8 mouse cellular contexts compared by ENCODE assay signal in the genomic region with DNA sequence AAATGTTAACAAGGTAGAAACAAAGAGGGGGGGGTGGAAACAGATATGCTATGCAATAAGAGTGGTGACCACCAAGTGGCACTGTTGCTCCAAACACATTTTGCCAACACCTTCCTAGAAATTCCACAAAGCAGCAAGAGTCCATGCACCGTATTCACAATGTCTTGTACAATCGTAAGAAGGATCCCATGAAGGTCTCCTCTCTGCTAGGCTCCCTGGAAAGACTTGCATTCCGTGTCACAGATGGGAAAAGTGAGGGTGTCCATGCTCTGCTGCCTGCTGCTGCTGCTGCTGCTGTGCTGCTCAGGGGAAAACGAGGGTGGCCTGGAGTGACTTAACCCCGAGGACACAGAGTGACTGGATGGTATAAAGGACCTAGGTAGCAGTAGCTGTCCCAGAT. TPM values are rescaled to one million over a fixed set of nuclear protein-coding genes. Genes with fewer than 3 reads are reported as not detected.
DNase-seq lines count a peak whose midpoint lies in the region; ATAC-seq and TF ChIP-seq lines count a peak whose summit lies in the region.

No protein-coding gene starts in this region.

- no peak for ATAC-seq in heart, embryonic 15.5 days (replicated peaks; ENCODE audit: insufficient number of reproducible peaks, insufficient read depth, low FRiP score, low read depth)
- no peak for ATAC-seq in midbrain, embryonic 11.5 days (ENCODE audit: low FRiP score)
- ATAC-seq in megakaryocyte, adult 5-6 weeks (ENCODE audit: poor library complexity, severe bottlenecking): no peak

- peak; percentile 76 for TF ChIP-seq CTCF in left cerebral cortex, adult 2 months (IDR thresholded peaks at IDR 0.05)
- TF ChIP-seq CTCF in thymus, adult 2 months (IDR thresholded peaks at IDR 0.05; ENCODE audit: borderline replicate concordance, control insufficient read depth, extremely low read depth, insufficient read depth, low read length, poor library complexity): no peak

- intact Hi-C loops in left cerebral cortex, adult 2 months (cut with DNase I): loop anchor here (2.0 to 5.0 kb wide), 3 partner anchors 69 to 588 kb away; no protein-coding TSS in a partner anchor

- no peaks in the 10 kb centered on the region for H3K9me3 ChIP-seq in heart, embryonic 15.5 days (replicated peaks)
- H3K9me3 ChIP-seq in midbrain, embryonic 11.5 days (ENCODE audit: control insufficient read depth, low read length): no peaks in the 10 kb centered on the region

- H3K9ac ChIP-seq in heart, embryonic 15.5 days: peak overlapping the region; percentile 35; the same call in 1 of the 2 replicates
- H3K9ac ChIP-seq in midbrain, embryonic 11.5 days (ENCODE audit: low read length): peak overlapping the region; percentile 45

- DNase-seq in left cerebral cortex, adult 2 months (ENCODE audit: extremely low spot score in 1 of 2, low spot score in 2 of 2): peak; percentile 39 to 45
- DNase-seq in left cerebral cortex, adult 8-10 months (ENCODE audit: low spot score in 2 of 2): no peak
- peak; percentile 76 to 79 for DNase-seq in cerebellum, postnatal 10 days
- peak; percentile 72 to 73 for DNase-seq in kidney, postnatal 4 days
- DNase-seq in midbrain, embryonic 11.5 days (ENCODE audit: low spot score, missing footprints): peak; percentile 90
- DNase-seq in thymus, adult 2 months: no peak

- H3K4me2 ChIP-seq in heart, embryonic 15.5 days: peak overlapping the region; percentile 58
- no peak overlapping the region for H3K4me2 ChIP-seq in midbrain, embryonic 11.5 days

- H3K27me3 ChIP-seq in heart, embryonic 15.5 days: no peaks in the 10 kb centered on the region
- no peaks in the 10 kb centered on the region for H3K27me3 ChIP-seq in midbrain, embryonic 11.5 days (ENCODE audit: control insufficient read depth, insufficient read depth, low read length)
- no peaks in the 10 kb centered on the region for H3K27me3 ChIP-seq in thymus, adult 2 months (ENCODE audit: control insufficient read depth, insufficient read depth, low read length)

- no peak overlapping the region for H3K4me3 ChIP-seq in left cerebral cortex, adult 2 months
- 0 out of 2 replicates have a peak overlapping the region, but pooled peaks have one; percentile 22 for H3K4me3 ChIP-seq in heart, embryonic 15.5 days
- no peak overlapping the region for H3K4me3 ChIP-seq in midbrain, embryonic 11.5 days (ENCODE audit: low read depth, low read length)
- no peak overlapping the region for H3K4me3 ChIP-seq in thymus, adult 2 months (ENCODE audit: control insufficient read depth, insufficient read depth, low read length)

- H3K36me3 ChIP-seq in heart, embryonic 15.5 days: no peaks in the 10 kb centered on the region
- H3K36me3 ChIP-seq in midbrain, embryonic 11.5 days (ENCODE audit: control insufficient read depth, insufficient read depth, low read length): no peaks in the 10 kb centered on the region
- no peaks in the 10 kb centered on the region for H3K36me3 ChIP-seq in thymus, adult 2 months (ENCODE audit: control insufficient read depth, insufficient read depth, low read length)

- H3K27ac ChIP-seq in left cerebral cortex, adult 2 months: no peak overlapping the region
- H3K27ac ChIP-seq in heart, embryonic 15.5 days: no peak overlapping the region
- no peak overlapping the region for H3K27ac ChIP-seq in midbrain, embryonic 11.5 days (ENCODE audit: low read depth, low read length)
- no peak overlapping the region for H3K27ac ChIP-seq in thymus, adult 2 months (ENCODE audit: control insufficient read depth, insufficient read depth, low read length)

- 9% methylated on average over 5 of the region's 5 CpGs for WGBS in heart, embryonic 15.5 days
- 26% methylated on average over 5 of the region's 5 CpGs for WGBS in midbrain, embryonic 11.5 days
- WGBS in thymus, adult 2 months: 16% methylated on average over 5 of the region's 5 CpGs

- peaks cover 3% of the 10 kb centered on the region; the same call in 1 of the 2 replicates for H3K4me1 ChIP-seq in heart, embryonic 15.5 days (replicated peaks)
- no peaks in the 10 kb centered on the region for H3K4me1 ChIP-seq in midbrain, embryonic 11.5 days (ENCODE audit: control insufficient read depth, insufficient read depth, low read length)
- H3K4me1 ChIP-seq in thymus, adult 2 months (replicated peaks; ENCODE audit: control insufficient read depth, insufficient read depth, low read length): no peaks in the 10 kb centered on the region

- no peak for TF ChIP-seq POLR2A in thymus, adult 2 months (IDR thresholded peaks at IDR 0.05; ENCODE audit: control insufficient read depth, extremely low read depth, insufficient read depth, low read length, poor library complexity)

RNA-seq across cellular contexts. Expression of gene Dhrs7c, which starts 21.6 kb away (rescaled TPM):
- under 1 TPM in 1 of 2 experiments, not detected in 1; 0.32 TPM for total RNA-seq in left cerebral cortex, adult 2 months (2021)
- total RNA-seq in left cerebral cortex, adult 8-10 months (2022): not detected
- polyA plus RNA-seq in heart, embryonic 15.5 days (2015; fragmentation: Nextera tagmentation; extraction: Ambion mirVana): 13.7 and 19.2 TPM in 2 replicates
- polyA plus RNA-seq in midbrain, embryonic 11.5 days (2014; fragmentation: Nextera tagmentation; extraction: Ambion mirVana): not detected in 2 replicates
- not detected in 2 replicates for total RNA-seq in megakaryocyte, adult 5-6 weeks (2015)
- total RNA-seq in megakaryocyte, adult 5-6 weeks (2017): not detected in 2 replicates
- polyA plus RNA-seq in thymus, adult 2 months (2012; rRNA removed): 0.73 and 8.7 TPM in 2 replicates

RNA-seq across cellular contexts. Expression of gene Gsg1l2, which starts 45.2 kb away (rescaled TPM):
- not detected for total RNA-seq in left cerebral cortex, adult 2 months (2021)
- total RNA-seq in left cerebral cortex, adult 8-10 months (2022): not detected
- not detected in 2 replicates for polyA plus RNA-seq in heart, embryonic 15.5 days (2015; fragmentation: Nextera tagmentation; extraction: Ambion mirVana)
- polyA plus RNA-seq in midbrain, embryonic 11.5 days (2014; fragmentation: Nextera tagmentation; extraction: Ambion mirVana): not detected in 2 replicates
- not detected in 2 replicates for total RNA-seq in megakaryocyte, adult 5-6 weeks (2015)
- not detected in 2 replicates for total RNA-seq in megakaryocyte, adult 5-6 weeks (2017)
- polyA plus RNA-seq in thymus, adult 2 months (2012; rRNA removed): 0.10 TPM in 1 of 2 replicates, not detected in the other

RNA-seq across cellular contexts. Expression of gene Glp2r, which starts 48.7 kb away (rescaled TPM):
- 1 to 10 TPM; 1.2 to 2.0 TPM for total RNA-seq in left cerebral cortex, adult 2 months (2021)
- 1 to 10 TPM; 1.4 to 2.0 (median 1.8) TPM for total RNA-seq in left cerebral cortex, adult 8-10 months (2022)
- not detected in 2 replicates for polyA plus RNA-seq in heart, embryonic 15.5 days (2015; fragmentation: Nextera tagmentation; extraction: Ambion mirVana)
- not detected in 2 replicates for polyA plus RNA-seq in midbrain, embryonic 11.5 days (2014; fragmentation: Nextera tagmentation; extraction: Ambion mirVana)
- total RNA-seq in megakaryocyte, adult 5-6 weeks (2015): not detected in 2 replicates
- total RNA-seq in megakaryocyte, adult 5-6 weeks (2017): 0.07 TPM in 1 of 2 replicates, not detected in the other
- 0.04 TPM in 1 of 2 replicates, not detected in the other for polyA plus RNA-seq in thymus, adult 2 months (2012; rRNA removed)

Comparison
In these comparisons a context has a peak if more than half of its experiments do, and no peak if none do; other contexts are left out.
1. DNase-seq: peak in left cerebral cortex, adult 2 months (2 of 2), cerebellum, postnatal 10 days (2 of 2), kidney, postnatal 4 days (2 of 2) and midbrain, embryonic 11.5 days (single experiment); none in left cerebral cortex, adult 8-10 months (0 of 2) and thymus, adult 2 months (single experiment).